Mouse (Mus musculus) G1E-ER4 (cell line): ENCODE measurements around the gene Ktn1. TPM values are rescaled to one million over a fixed set of nuclear protein-coding genes. Genes with fewer than 3 reads are reported as not detected.
A peak's percentile ranks its signal among the peaks of the same experiment; 100 is the strongest.

Experiments used
- GATA1 ChIP-seq: IDR thresholded peaks from one replicate; pipeline ENCODE4 v1.8.0; 2012; ENCODE audit warnings: low read length, inconsistent platforms
- polyA plus RNA-seq: library from polyadenylated mRNA; stranded (reverse); fragments of >175 nt; gene quantifications from 2 replicates; pipeline ENCODE4 v1.2.3, GENCODE M21; 2012

Ktn1 gene
- polyA plus RNA-seq: 4.3 and 8.8 TPM in 2 replicates

DNA sequence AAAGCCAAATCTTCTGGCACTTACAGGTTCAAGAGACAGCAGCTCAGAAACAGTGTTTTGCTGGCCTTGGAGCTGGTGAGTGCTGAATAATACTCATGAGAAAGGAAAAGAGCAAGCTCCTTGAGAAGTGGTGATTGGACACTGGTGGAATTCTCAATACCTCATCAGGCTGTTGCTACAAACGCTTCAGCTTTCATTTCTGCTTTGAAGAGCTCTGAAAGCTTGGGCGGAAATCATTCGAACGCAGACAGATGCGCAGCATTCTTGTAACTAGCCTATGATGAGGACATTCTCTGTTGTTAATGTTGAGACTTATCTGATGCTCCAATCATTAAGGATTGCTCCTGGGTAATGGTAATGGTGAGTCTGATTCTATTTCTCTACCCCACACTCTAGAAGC lies at the start of gene Ktn1:
Gene Ktn1, plus strand, starts transcription at position 231 of the 400 bp plus-strand sequence.
- TF ChIP-seq GATA1: no peak

DNA sequence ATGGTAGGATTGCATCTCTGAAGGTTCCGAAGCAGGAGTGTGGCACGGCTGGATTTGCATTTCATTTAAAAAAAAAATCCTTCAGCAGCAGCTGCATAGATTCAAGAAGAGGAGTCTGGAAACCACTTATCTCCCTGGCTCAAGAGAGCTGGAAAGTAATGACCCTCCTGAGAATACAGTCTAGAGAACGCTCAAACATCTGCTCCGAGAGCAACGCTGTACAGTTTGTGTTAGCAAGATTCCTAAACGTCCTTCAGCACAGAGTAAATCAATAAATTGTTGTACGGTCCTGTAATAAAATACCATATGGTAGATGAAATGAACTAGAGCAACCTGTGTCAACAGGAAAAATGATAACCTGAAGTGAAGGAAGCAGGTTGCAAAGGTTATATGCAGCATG lies 35.0 kb upstream of the Ktn1 start:
- no peak for TF ChIP-seq GATA1

DNA sequence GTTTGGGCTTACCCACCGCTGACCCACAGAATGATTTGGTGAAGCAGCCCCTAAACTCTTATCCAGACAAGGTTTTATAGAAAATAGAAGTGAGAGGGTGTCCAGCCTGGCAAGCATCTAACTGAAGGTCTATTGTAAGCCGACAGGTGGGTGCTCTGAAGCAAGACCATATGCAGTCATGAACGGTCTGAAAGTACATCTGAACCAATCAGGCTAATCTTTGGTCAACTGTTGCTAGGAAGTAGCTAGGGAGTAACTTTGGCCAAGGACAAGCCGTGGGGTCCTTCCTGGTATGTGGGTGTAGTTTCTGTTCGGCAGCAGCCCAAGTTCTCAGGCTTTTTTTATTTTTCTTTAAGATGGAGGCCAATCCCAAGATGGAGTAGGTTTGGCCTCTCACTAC lies 29.4 kb upstream of the Ktn1 start:
- no peak for TF ChIP-seq GATA1

DNA sequence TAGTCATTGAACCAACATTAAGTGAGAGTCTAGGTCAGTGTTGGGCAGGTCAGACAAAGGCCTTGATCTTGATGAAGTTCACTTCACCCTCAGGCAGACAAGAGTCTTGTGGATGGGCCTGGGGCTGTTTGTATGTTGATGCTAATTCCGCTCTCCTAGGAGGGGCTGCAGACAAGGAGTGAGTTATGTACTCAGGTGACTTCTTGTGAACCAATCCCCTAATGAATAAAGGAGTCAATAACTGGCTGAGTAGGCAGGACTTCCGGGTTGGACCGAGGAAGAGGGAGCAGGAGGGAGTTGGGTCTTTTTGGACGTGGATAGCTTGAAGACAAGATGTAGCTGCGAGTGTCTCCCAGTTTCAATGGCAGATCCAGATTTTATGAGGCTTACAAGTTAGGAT lies 26.3 kb upstream of the Ktn1 start:
- TF ChIP-seq GATA1: no peak

DNA sequence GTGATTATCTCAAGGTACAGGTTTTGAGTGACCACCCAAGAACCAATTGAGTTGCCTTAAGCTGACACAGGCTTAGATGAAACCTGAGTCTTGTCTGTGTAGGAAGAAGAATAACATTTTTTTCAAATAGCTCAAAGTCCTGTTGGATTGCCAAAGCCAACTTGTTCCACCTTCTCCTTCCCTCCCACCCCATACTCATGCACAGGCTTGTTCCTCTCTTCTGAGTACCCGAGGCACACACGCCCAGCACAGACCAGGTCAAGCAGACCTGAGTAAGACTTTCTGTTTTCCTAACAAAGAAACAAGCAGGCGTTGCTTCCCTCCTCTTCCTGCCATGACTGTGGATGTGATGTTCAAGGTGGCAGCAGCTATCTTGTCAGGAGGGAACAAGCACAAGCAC lies 23.4 kb upstream of the Ktn1 start:
- TF ChIP-seq GATA1: no peak

DNA sequence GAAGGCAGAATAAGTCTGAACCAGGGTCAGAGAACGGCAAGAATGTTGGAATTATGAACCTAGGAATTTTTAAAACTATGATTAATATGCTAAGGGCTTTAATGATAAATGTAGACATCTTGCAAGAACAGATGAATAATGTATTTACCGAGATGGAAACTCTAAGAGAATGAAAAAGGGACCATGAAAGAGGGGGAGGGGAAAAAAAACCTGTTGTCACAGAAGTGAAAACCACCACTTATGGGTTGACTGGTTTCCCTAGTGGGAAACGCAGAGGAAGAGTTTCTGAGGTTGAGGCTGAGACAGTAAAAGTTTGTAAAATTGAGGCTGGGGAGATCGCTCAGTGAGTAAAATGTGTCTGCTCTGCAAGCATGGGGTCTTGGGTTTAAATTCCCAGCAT lies 22.1 kb upstream of the Ktn1 start:
- TF ChIP-seq GATA1: no peak

DNA sequence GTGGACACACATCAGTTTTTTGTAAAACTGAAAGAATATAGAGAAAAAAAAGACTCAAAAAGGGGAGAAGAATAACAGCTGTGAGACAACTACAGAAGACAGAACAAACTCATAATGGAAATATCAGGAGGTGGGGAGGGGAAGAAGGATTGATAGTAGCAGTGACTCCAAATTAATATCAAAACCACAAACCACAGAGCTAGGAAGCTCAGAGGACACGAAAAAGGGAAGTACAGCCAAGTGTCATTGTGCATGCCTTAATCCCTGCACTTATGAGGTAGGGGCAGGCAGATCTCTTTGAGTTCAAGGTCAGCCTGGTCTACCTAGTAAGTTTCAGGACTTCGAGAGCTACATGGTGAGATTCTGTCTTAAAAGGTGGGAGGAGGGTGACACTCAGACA lies 21.4 kb upstream of the Ktn1 start:
- no peak for TF ChIP-seq GATA1

DNA sequence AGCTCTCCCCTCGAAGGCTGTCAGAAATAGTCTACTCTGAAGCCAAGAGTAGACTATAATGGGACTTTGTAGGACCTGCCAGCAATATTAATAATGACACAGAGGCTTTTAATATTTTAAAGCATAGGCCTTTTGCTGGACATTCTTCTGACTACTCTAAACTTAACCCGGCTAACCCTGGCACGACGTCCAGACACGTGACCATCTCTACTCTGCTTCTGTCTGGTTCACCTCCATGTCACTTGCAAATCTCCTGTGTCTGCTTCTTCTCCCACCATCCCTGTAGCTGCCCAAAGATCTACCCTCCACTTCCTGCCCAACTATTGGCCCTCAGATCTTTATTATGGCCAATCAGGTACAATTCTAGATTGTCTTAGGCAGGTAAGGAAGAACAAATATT lies 20.9 kb upstream of the Ktn1 start:
- TF ChIP-seq GATA1: no peak

DNA sequence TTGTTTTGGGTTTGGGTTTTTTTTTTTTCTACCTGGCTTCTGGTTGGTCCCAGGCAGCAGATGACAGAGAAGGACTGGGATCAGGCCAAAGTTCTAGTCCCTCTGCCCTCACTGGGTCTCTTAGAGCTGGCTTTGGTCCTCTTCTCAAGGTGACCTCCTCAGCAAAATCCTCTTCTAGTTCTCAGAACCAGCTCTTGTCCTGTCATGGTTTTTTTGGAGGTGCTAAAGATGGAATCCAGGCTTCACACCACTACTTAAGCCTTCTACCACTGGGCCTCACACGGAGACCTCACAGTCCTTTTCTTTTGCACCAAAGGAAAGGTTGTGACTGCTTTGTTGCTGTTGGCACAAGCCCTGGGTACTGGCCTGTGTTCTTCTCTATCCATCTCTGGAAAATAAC lies 15.8 kb upstream of the Ktn1 start:
- no peak for TF ChIP-seq GATA1

DNA sequence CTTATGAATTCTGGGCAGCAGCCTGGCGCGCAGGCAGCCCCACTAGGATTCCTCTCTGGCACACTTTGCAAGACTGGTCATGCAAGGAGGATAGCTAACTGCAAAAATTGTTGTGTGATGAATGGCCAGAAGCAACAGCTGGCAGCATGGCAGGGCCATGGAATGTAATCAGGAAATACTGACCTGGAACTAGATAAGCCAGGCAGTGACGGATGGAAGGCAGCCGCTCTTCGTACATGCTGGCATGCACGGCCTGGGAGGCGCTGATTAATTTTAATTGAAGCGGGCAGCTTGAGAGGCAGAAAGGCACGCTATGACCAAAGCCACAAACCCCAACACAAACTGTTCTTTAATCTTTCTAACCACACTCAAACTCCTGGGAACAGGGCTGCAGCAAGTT lies 13.8 kb upstream of the Ktn1 start:
- TF ChIP-seq GATA1: peak; percentile 70

DNA sequence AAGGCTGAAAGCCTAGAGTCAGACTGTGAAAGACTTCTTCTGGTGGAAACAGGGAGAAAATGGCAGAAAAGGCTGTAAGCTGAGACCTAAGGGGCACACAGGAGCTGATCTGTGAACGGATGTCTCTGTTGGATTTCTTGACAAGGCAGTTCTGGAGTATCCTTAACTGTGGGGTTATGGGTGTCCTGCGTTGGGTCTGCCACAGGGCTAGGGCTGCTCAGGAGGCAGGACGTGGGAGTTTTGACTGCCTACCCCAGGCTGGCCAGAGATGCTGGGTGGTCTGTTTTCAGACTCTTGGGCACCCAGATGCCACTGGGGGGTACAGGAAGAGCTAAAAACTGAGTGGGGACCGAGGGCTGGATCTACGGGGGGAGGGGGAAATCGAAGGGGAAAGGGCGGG lies 13.4 kb upstream of the Ktn1 start:
- TF ChIP-seq GATA1: no peak

DNA sequence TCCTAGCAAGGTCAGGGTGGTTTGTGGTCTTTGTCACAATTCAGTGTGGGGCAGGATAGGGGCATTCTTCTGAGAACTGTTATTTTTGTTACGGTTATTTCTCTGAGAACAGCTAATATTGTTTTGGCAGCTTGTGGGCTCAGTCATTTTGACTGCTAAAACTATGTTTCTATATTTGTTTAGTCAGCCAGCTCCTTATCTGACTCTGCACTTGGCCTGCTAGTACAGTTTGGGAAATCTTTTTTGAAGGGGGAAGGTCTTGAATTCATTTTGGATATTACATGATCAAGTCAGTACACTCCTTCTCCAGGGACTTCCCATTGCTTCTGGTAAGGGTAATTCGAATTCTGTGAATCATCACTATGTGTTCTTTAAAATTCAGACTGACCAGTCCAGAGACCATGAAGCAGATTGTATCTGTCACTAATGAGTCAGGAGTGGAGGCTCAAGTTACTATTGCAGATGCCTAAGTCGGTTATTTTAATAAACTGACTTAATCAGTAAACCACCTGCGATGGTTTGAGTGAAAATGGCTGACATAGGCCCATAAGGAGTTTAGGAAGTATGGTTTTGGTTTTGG lies 9.8 kb upstream of the Ktn1 start:
- no peak for TF ChIP-seq GATA1

DNA sequence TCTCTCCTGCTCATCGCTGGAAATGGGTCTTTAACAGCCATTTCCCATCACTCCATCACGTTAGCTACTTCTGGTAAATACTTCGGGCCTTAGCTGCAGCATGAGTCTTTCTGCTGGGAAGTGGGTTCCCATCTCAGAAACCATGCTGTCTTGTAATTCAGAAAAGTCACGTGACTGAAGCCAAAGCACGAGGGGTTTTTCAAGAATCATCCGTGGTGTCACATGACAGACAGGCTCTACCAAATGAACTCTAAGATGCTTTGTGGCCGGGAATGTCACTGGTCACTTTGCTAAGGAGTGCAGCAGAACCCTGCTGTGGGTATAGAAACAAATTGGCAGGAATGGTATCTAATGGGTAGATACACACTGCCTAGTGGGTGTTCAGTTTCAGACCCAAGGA lies 2.6 kb upstream of the Ktn1 start:
- TF ChIP-seq GATA1: no peak

DNA sequence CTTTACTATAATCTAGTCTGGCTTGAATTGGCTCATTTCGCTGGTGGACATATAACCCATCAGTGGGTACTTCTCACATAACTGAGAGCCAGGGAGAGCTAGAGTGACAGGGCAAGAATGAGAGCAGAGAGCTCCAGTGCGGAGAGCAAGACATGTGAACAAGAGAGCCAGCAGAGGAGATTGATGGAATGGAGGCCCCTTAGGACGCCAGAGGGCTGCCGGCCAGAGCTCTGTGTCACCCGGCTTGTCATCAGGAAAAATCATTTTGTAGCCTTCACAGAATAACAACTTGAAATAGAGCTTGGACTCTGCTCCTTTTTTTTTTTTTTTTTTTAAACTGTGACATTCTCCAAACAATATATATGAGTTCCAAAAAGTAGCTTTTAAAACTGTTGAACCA lies 2.0 kb upstream of the Ktn1 start:
- TF ChIP-seq GATA1: no peak

DNA sequence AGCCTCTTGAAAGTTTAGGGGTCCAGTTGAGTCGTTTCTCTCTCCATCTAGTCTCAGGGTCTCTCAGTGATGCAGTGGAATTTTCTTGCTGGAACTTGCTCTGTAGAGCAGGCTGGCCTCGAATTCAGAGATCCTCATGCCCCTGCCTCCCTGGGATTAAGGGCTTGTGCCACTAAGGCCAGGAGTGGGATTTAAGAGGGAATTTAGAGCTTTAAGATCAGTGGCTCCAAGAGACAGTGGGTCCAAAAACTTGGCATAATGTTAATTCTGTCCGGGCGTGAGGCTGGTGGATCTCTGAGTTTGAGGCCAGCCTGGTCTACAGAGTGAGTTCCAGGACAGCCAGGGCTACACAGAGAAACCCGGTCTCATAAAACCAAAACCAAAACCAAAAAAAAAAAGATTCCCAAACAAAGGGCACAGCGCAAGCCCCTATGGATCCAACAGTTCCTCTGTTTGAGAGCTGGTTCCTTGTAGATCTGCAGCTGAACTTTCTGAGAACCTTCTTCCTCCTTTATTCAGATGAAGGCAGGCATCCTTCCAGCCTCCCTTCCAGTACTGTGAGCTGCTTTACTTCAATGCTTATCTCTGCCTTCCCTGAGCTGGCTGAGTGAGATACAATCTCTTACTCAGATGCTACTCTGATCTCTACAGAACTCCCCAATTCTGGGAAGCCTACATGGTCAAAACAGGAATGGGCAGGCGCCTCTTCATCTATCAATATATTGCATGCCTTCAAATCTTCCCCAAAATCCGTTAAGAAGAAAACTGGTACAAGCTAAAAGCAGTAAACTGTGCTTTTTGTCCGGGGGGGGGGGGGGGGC lies 1.3 kb upstream of the Ktn1 start:
- TF ChIP-seq GATA1: no peak

DNA sequence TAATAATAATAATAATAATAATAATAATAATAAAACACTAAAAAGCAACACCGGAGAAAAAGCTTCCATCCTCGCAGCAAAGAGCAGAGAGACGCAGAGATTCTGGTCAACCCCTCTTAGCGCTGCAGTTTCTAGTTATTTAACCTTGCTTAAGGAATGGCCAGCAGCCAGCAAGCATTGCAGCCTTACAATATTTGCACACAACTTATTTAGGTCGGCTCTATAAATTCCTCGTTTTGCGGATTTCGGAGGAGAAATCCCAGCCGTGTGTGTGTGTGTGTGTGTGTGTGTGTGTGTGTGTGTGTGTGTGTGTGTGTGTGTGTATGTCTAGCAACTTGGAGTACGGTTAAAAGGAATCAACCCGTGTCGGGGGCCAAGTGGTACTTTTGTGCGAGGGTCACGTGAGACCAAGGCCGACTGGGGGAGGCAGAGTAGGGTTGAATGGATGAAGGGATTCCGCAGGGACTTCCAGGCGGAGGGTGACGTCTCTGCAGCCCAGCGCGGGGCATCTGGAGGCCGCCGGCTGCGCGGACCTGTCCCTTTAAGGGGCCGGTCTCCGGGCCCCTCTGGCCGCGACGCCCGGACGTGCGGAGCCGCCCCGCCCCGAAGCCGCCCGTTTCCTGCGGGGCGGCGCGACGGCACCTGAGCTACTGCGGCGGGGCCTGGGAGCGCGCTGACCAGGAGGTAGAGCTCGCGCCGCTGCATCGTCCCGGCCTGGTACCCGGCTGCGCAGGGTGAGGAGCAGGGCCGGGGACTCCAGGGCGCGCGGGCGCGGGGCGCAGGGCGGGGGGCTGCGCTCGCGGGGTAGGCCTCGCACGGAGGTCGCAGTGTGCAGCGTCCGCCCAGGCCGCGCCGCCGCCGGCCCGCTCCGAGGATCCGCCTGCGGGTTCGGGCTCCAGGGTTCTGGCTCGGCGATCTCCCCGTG lies 720 bp downstream of the Ktn1 start:
- no peak for TF ChIP-seq GATA1

DNA sequence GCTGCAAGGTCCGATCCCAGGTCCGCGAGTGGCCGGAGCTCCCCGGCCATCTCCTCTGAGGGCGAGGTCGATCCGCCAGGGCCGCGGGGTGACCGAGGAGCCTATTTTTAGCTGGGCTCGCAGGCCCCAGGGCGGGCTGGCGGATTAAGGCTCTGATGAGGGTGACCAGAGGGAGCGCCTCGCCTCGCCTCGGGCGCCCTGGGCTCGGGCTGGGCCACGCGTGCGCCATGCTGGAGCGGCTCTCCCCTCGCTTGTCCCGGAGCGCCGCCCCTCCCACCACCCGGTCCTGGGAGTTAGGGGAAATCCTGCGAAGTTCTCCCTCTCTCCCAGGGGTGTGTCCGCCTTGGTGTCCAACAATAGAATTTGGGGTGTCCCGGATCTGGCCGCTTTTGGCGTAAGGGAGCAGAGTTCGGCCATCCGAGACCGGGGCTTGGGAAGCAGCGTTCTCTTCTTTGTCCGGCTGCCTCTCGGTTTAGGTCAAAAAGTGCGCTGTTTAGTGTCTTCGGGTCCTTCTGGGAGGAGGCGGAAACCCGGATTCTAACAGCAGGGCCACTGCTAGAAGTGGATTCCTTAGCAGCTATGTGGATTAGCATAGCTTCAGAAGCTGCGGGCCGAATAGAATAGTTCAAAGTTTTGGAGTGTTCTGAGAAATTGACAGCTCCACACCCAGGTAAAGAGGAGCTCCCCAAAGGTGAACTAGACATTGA lies 1.5 kb downstream of the Ktn1 start:
- no peak for TF ChIP-seq GATA1
